Mouse (Mus musculus): ENCODE data around the gene Pank1. TPM values are rescaled to one million over a fixed set of nuclear protein-coding genes. Genes with fewer than 3 reads are reported as not detected.

Pank1 gene
- polyA plus RNA-seq, 1 experiment, result 2.1 TPM

- WGBS, result 75% methylated on average over 1 of the region's 1 CpGs
- H3K27ac ChIP-seq (ENCODE audit: control insufficient read depth, insufficient read depth, low read depth, low read length, poor library complexity), result no peak overlapping the region
- no peak overlapping the region for H3K4me3 ChIP-seq (replicated peaks; ENCODE audit: control insufficient read depth, low read depth, low read length)
- no peaks in the 10 kb centered on the region for H3K4me1 ChIP-seq (ENCODE audit: control insufficient read depth, insufficient read depth, low read length)
- TF ChIP-seq CTCF (IDR thresholded peaks at IDR 0.05; ENCODE audit: control insufficient read depth, insufficient read depth, low read length), result no peak
- no peak for TF ChIP-seq POLR2A (IDR thresholded peaks at IDR 0.05; ENCODE audit: borderline replicate concordance, control insufficient read depth, low read depth, low read length)
Measured at GRCm38 (mm10) chr19:34778993-34779392, 100.3 kb downstream of the Pank1 start.

- Histone ChIP-seq H3K4me3 (replicated peaks; ENCODE audit: control insufficient read depth, low read depth, low read length) (no peak overlapping the region), H3K27ac (ENCODE audit: control insufficient read depth, insufficient read depth, low read depth, low read length, poor library complexity) (no peak overlapping the region)
- no peak for TF ChIP-seq CTCF (IDR thresholded peaks at IDR 0.05; ENCODE audit: control insufficient read depth, insufficient read depth, low read length)
- TF ChIP-seq POLR2A (IDR thresholded peaks at IDR 0.05; ENCODE audit: borderline replicate concordance, control insufficient read depth, low read depth, low read length), result no peak
Measured at GRCm38 (mm10) chr19:34778098-34778497, 101.2 kb downstream of the Pank1 start.

GRCm38 (mm10) chr19:34772775-34773174 lies 106.5 kb downstream of the Pank1 start:
- H3K4me3 ChIP-seq (replicated peaks; ENCODE audit: control insufficient read depth, low read depth, low read length), result no peak overlapping the region
- H3K27ac ChIP-seq (ENCODE audit: control insufficient read depth, insufficient read depth, low read depth, low read length, poor library complexity), result no peak overlapping the region
- no peaks in the 10 kb centered on the region for H3K4me1 ChIP-seq (ENCODE audit: control insufficient read depth, insufficient read depth, low read length)
- WGBS, result 26% methylated on average over 6 of the region's 6 CpGs
- no peak for TF ChIP-seq CTCF (IDR thresholded peaks at IDR 0.05; ENCODE audit: control insufficient read depth, insufficient read depth, low read length)
- no peak for TF ChIP-seq POLR2A (IDR thresholded peaks at IDR 0.05; ENCODE audit: borderline replicate concordance, control insufficient read depth, low read depth, low read length)

More at GRCm38 (mm10) chr19:34778098-34778497, 101.2 kb downstream of the Pank1 start:
- no peaks in the 10 kb centered on the region for H3K4me1 ChIP-seq (ENCODE audit: control insufficient read depth, insufficient read depth, low read length)

GRCm38 (mm10) chr19:34770764-34771163 lies 108.5 kb downstream of the Pank1 start:
- TF ChIP-seq CTCF (IDR thresholded peaks at IDR 0.05; ENCODE audit: control insufficient read depth, insufficient read depth, low read length), result no peak
- no peak for TF ChIP-seq POLR2A (IDR thresholded peaks at IDR 0.05; ENCODE audit: borderline replicate concordance, control insufficient read depth, low read depth, low read length)
- WGBS, result 78% methylated on average over 6 of the region's 6 CpGs

GRCm38 (mm10) chr19:34758754-34759153 lies 120.5 kb downstream of the Pank1 start:
- TF ChIP-seq POLR2A (IDR thresholded peaks at IDR 0.05; ENCODE audit: borderline replicate concordance, control insufficient read depth, low read depth, low read length) (no peak), CTCF (IDR thresholded peaks at IDR 0.05; ENCODE audit: control insufficient read depth, insufficient read depth, low read length) (no peak)

More at GRCm38 (mm10) chr19:34770764-34771163, 108.5 kb downstream of the Pank1 start:
- H3K4me3 ChIP-seq (replicated peaks; ENCODE audit: control insufficient read depth, low read depth, low read length), result no peak overlapping the region
- no peak overlapping the region for H3K27ac ChIP-seq (ENCODE audit: control insufficient read depth, insufficient read depth, low read depth, low read length, poor library complexity)
- H3K4me1 ChIP-seq (ENCODE audit: control insufficient read depth, insufficient read depth, low read length), result no peaks in the 10 kb centered on the region

More at GRCm38 (mm10) chr19:34758754-34759153, 120.5 kb downstream of the Pank1 start:
- WGBS, result 81% methylated on average over 1 of the region's 1 CpGs
- no peaks in the 10 kb centered on the region for H3K4me1 ChIP-seq (ENCODE audit: control insufficient read depth, insufficient read depth, low read length)
- no peak overlapping the region for H3K4me3 ChIP-seq (replicated peaks; ENCODE audit: control insufficient read depth, low read depth, low read length)
- H3K27ac ChIP-seq (ENCODE audit: control insufficient read depth, insufficient read depth, low read depth, low read length, poor library complexity), result no peak overlapping the region

Other genes starting within 250 kb of the Pank1 start
- gene Ifit1bl2, start 238.7 kb downstream of the Pank1 start, polyA plus RNA-seq (2011; ENCODE audit: insufficient read depth, insufficient read length, low replicate concordance, missing spikeins), result 0.47 and 1.7 TPM in 2 replicates
- gene Ifit1, start 238.6 kb downstream of the Pank1 start, polyA plus RNA-seq (2011; ENCODE audit: insufficient read depth, insufficient read length, low replicate concordance, missing spikeins), result 10.6 and 11.2 TPM in 2 replicates
- gene Slc16a12, start 132.2 kb downstream of the Pank1 start, polyA plus RNA-seq (2011; ENCODE audit: insufficient read depth, insufficient read length, low replicate concordance, missing spikeins), result not detected in 2 replicates
- 17.6 and 27.4 TPM in 2 replicates for gene Kif20b, start 42.9 kb upstream of the Pank1 start, polyA plus RNA-seq (2011; ENCODE audit: insufficient read depth, insufficient read length, low replicate concordance, missing spikeins)